Mouse (Mus musculus) stomach, postnatal 0 days (tissue): ENCODE results near the gene Pdia6.

Experiments
- CTCF ChIP-seq: IDR thresholded peaks from 2 replicates; pipeline ENCODE4 v1.5.1; 2016; ENCODE audit warnings: antibody characterized with exemption, low read depth, mild to moderate bottlenecking, moderate library complexity
- EP300 ChIP-seq: optimal IDR thresholded peaks from 2 replicates; pipeline ENCODE3; 2016; ENCODE audit warnings: antibody characterized with exemption

- TF ChIP-seq CTCF (no peak), EP300 (no peak)
These were observed 33.6 kb downstream of the Pdia6 start for GRCm38 (mm10) chr12:17299902-17300301.
